Comparison of ENCODE assay signal across 13 mouse cellular contexts in genomic region chr5:30780699-30781098, GRCm38 (mm10). TPM values are rescaled to one million over a fixed set of nuclear protein-coding genes. Genes with fewer than 3 reads are reported as not detected.
DNase-seq lines count a peak whose midpoint lies in the region; ATAC-seq lines count a peak whose summit lies in the region.
"Had no signal": no experiment of that assay in that cellular context is flagged by ENCODE, and none has a peak within 500 bp of the region (broad histone marks: within the 10 kb centered on the region; RNA-seq: fewer than 3 reads in every experiment).

No protein-coding gene starts in this region.

- ATAC-seq in heart, embryonic 11.5 days (replicated peaks; ENCODE audit: insufficient number of reproducible peaks, low FRiP score, low TSS enrichment) = no peak
- ATAC-seq in lung, embryonic 15.5 days (ENCODE audit: borderline replicate concordance, extremely low read depth, low FRiP score, low TSS enrichment) = peak; percentile 68
- peak; percentile 45; the same call in 1 of the 2 replicates for ATAC-seq in heart, embryonic 16.5 days (replicated peaks; ENCODE audit: extremely low read depth, insufficient read depth, low FRiP score)
- no peak for ATAC-seq in neural tube, embryonic 15.5 days (ENCODE audit: low FRiP score)
- ATAC-seq: activated CD4-positive, CD25-positive, alpha-beta regulatory T cell, adult 4 months; CD4-positive, CD25-positive, alpha-beta regulatory T cell, adult 4 months had no signal

- H3K36me3 ChIP-seq in heart, embryonic 11.5 days (ENCODE audit: control insufficient read depth, insufficient read depth, low read length) = no peaks in the 10 kb centered on the region
- H3K36me3 ChIP-seq in lung, embryonic 15.5 days = no peaks in the 10 kb centered on the region
- H3K36me3 ChIP-seq in heart, embryonic 16.5 days (ENCODE audit: control insufficient read depth, insufficient read depth) = no peaks in the 10 kb centered on the region
- peaks cover 79% of the 10 kb centered on the region for H3K36me3 ChIP-seq in neural tube, embryonic 15.5 days

- H3K9me3 ChIP-seq in heart, embryonic 11.5 days (replicated peaks; ENCODE audit: control insufficient read depth, low read length) = no peaks in the 10 kb centered on the region
- no peaks in the 10 kb centered on the region for H3K9me3 ChIP-seq in lung, embryonic 15.5 days
- H3K9me3 ChIP-seq in heart, embryonic 16.5 days (replicated peaks; ENCODE audit: control insufficient read depth, low read length) = no peaks in the 10 kb centered on the region
- H3K9me3 ChIP-seq in neural tube, embryonic 15.5 days (replicated peaks) = no peaks in the 10 kb centered on the region
- H3K9me3 ChIP-seq: hindbrain, embryonic 15.5 days had no signal

- peak; percentile 55 to 59 for DNase-seq in heart, adult 18-20 months
- DNase-seq in lung, postnatal 25 days (ENCODE audit: low spot score) = no peak
- no peak for DNase-seq in B cell, adult 2 months
- DNase-seq: cerebellum, adult 8-10 months; kidney, adult 9 months had no signal

- H3K9ac ChIP-seq in heart, embryonic 11.5 days (ENCODE audit: low read depth, low read length) = no peak overlapping the region
- H3K9ac ChIP-seq in lung, embryonic 15.5 days = no peak overlapping the region
- no peak overlapping the region for H3K9ac ChIP-seq in heart, embryonic 16.5 days (ENCODE audit: low read length)
- H3K9ac ChIP-seq in neural tube, embryonic 15.5 days (replicated peaks) = no peak overlapping the region
- H3K9ac ChIP-seq: hindbrain, embryonic 15.5 days had no signal

- no peaks in the 10 kb centered on the region; the same call in 1 of the 2 replicates for H3K27me3 ChIP-seq in heart, embryonic 11.5 days (ENCODE audit: control insufficient read depth, insufficient read depth, low read length)
- no peaks in the 10 kb centered on the region for H3K27me3 ChIP-seq in lung, embryonic 15.5 days
- H3K27me3 ChIP-seq in heart, embryonic 16.5 days (ENCODE audit: control insufficient read depth, insufficient read depth, low read length) = no peaks in the 10 kb centered on the region
- H3K27me3 ChIP-seq in neural tube, embryonic 15.5 days (replicated peaks) = no peaks in the 10 kb centered on the region
- H3K27me3 ChIP-seq: hindbrain, embryonic 15.5 days had no signal

- H3K4me3 ChIP-seq in heart, embryonic 11.5 days (ENCODE audit: low read depth, low read length) = no peak overlapping the region
- no peak overlapping the region for H3K4me3 ChIP-seq in lung, embryonic 15.5 days
- no peak overlapping the region for H3K4me3 ChIP-seq in heart, embryonic 16.5 days (ENCODE audit: low read length)
- no peak overlapping the region for H3K4me3 ChIP-seq in neural tube, embryonic 15.5 days (replicated peaks)
- H3K4me3 ChIP-seq: hindbrain, embryonic 15.5 days had no signal

- 65% methylated on average over 9 of the region's 9 CpGs for WGBS in heart, embryonic 11.5 days (ENCODE audit: insufficient replicate concordance)
- WGBS in lung, embryonic 15.5 days = 37% methylated on average over 9 of the region's 9 CpGs
- 23% methylated on average over 9 of the region's 9 CpGs for WGBS in heart, embryonic 16.5 days
- WGBS in neural tube, embryonic 15.5 days = 65% methylated on average over 9 of the region's 9 CpGs

- H3K4me2 ChIP-seq in heart, embryonic 11.5 days = no peak overlapping the region
- H3K4me2 ChIP-seq in lung, embryonic 15.5 days = no peak overlapping the region
- peak overlapping the region; percentile 38; the same call in 1 of the 2 replicates for H3K4me2 ChIP-seq in heart, embryonic 16.5 days (ENCODE audit: low read depth, low read length)
- no peak overlapping the region for H3K4me2 ChIP-seq in neural tube, embryonic 15.5 days
- H3K4me2 ChIP-seq: hindbrain, embryonic 15.5 days had no signal

- H3K27ac ChIP-seq in heart, embryonic 11.5 days (ENCODE audit: low read depth, low read length) = no peak overlapping the region
- no peak overlapping the region for H3K27ac ChIP-seq in lung, embryonic 15.5 days
- peak overlapping the region; percentile 49; the same call in 1 of the 2 replicates for H3K27ac ChIP-seq in heart, embryonic 16.5 days (ENCODE audit: low read length)
- 0 out of 2 replicates have a peak overlapping the region, but pooled peaks have one; percentile 11 for H3K27ac ChIP-seq in neural tube, embryonic 15.5 days (replicated peaks)
- H3K27ac ChIP-seq: hindbrain, embryonic 15.5 days; macrophage had no signal

- peaks cover 3% of the 10 kb centered on the region; the same call in 1 of the 2 replicates for H3K4me1 ChIP-seq in heart, embryonic 11.5 days (ENCODE audit: control insufficient read depth, insufficient read depth, low read length)
- H3K4me1 ChIP-seq in lung, embryonic 15.5 days = peaks cover 8% of the 10 kb centered on the region
- H3K4me1 ChIP-seq in heart, embryonic 16.5 days (ENCODE audit: control insufficient read depth, insufficient read depth, low read length) = peaks cover 11% of the 10 kb centered on the region
- H3K4me1 ChIP-seq in neural tube, embryonic 15.5 days = peaks cover 7% of the 10 kb centered on the region
- H3K4me1 ChIP-seq: hindbrain, embryonic 15.5 days had no signal

RNA-seq across cellular contexts. Expression of gene Mapre3, which starts 33.7 kb away (rescaled TPM):
- total RNA-seq in heart, adult 18-20 months (2021) = 10 to 100 TPM; 37.0 to 42.8 TPM
- polyA plus RNA-seq in heart, embryonic 11.5 days (2014; fragmentation: Nextera tagmentation; extraction: Ambion mirVana) = 14.2 and 17.9 TPM in 2 replicates
- 19.4 and 21.7 TPM in 2 replicates for polyA plus RNA-seq in lung, embryonic 15.5 days (2015; fragmentation: Nextera tagmentation; extraction: Ambion mirVana)
- 18.2 and 19.8 TPM in 2 replicates for polyA plus RNA-seq in heart, embryonic 16.5 days (2015; fragmentation: Nextera tagmentation; extraction: Ambion mirVana)
- 135 and 164 TPM in 2 replicates for polyA plus RNA-seq in neural tube, embryonic 15.5 days (2015; fragmentation: Nextera tagmentation; extraction: Ambion mirVana)

Comparison
In these comparisons a context has a peak if more than half of its experiments do, and no peak if none do; other contexts are left out.
1. ATAC-seq: peak in lung, embryonic 15.5 days (single experiment) and heart, embryonic 16.5 days (single experiment); none in heart, embryonic 11.5 days (single experiment) and neural tube, embryonic 15.5 days (single experiment).
2. H3K27ac ChIP-seq: peak in heart, embryonic 16.5 days (single experiment) and neural tube, embryonic 15.5 days (single experiment); none in heart, embryonic 11.5 days (single experiment) and lung, embryonic 15.5 days (single experiment).
3. DNase-seq: peak in heart, adult 18-20 months (2 of 2); none in lung, postnatal 25 days (single experiment) and B cell, adult 2 months (0 of 2).